Mouse (Mus musculus) leukemia stem cell, adult 10-12 weeks (primary cell): ENCODE measurements around the gene Abtb2. TPM values are rescaled to one million over a fixed set of nuclear protein-coding genes. Genes with fewer than 3 reads are reported as not detected.

Experiments used
- polyA plus RNA-seq: library from polyadenylated mRNA; stranded (reverse); fragments of >175 nt; gene quantifications from 2 replicates; pipeline ENCODE4 v1.2.3, GENCODE M21; 2012; ENCODE audit warnings: low replicate concordance

The Abtb2 gene
- polyA plus RNA-seq: 2.1 and 3.4 TPM in 2 replicates

DNA sequence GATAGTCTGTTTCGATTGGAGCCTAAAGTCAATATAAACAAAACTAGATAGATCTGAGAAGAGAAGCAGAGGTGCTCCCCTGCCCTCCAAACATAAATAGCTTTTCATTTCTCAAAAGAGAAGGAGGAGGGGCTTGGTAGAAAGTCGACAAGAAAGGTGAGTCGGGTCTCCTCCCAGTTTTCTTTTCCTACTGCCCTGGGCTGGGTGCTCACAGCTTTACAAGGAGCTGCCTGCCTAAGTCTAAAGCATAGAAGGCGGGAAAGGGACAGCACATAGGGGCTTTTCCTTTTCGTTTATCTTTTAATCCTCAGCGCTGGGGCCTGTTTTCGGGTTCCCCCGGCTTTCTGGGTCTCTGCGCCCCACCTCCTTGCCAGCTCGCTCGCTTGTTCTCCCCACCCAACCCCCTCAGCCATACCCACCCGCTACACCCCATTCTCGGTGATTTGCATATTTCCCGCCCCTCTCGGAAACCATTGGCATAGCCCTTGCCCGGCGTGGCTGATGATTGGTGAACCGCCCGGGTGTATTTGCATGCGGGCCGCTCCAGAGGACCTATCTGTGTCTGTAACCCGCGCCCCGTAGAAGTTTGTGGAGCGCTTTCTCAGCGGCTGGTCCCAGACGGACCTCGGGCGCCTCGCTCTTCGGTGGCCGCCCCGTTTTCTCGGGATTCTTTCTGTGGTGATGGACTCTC is at the start of gene Abtb2:
Gene Abtb2 (plus strand): TSS at position 579 of the 691 bp plus-strand sequence.

DNA sequence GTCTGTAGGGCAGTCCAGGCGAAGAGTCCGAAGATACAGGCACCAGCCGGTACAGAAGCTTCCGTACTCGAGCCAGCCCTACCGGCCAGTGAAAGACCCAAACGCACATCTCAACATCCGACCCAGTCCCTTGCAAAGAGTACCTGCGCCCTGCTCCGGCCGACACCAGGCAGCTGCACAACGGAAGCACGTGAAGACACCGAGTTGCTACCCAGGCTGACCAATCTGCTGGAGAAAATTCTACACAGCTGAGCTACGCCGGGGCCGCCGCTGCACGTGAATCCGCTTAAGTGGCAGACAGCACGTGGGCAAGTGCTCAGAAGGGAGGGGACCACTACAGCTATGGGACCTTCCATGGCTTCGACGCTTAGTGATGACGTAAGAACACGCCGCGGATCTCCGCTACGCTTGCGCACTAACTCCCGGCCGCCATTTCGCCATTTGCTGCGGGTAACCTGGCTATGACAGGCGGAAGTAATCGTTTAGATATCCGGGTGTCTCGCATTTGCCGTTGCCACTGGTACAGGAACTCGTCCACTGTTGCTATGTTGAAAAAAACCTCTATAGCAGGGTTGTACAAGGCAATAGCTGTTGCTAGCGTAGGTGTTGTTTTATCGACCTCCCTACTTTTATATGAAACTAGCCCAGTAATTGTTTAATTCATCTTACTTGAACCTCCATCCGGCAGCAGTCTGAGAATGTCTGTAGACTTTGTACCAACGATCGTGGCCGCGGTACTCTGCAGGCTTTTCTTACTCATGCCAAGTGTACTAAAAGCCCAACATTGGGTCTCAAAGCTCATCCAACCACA is 195.0 kb downstream of the Abtb2 start, which contains the start of gene Nat10:
Gene Nat10 (minus strand): TSS at position 365 of the 811 bp plus-strand sequence.

Other genes starting within 250 kb of the Abtb2 start
- gene Elf5, start 154.6 kb upstream of the Abtb2 start, polyA plus RNA-seq: not detected in 2 replicates
- gene Cat, start 81.2 kb upstream of the Abtb2 start, polyA plus RNA-seq: 42.5 and 49.9 TPM in 2 replicates
- 5.5 and 16.5 TPM in 2 replicates for gene Nat10, start 195.0 kb downstream of the Abtb2 start, polyA plus RNA-seq
- 215 and 315 TPM in 2 replicates for gene Caprin1, start 231.3 kb downstream of the Abtb2 start, polyA plus RNA-seq